Mouse (Mus musculus): ENCODE data around the gene Mrap. TPM values are rescaled to one million over a fixed set of nuclear protein-coding genes. Genes with fewer than 3 reads are reported as not detected.

The Mrap gene
- polyA plus RNA-seq, 1 experiment from 2014 or later, result not detected

- no peak overlapping the region for H3K4me3 ChIP-seq
- no peak overlapping the region for H3K4me2 ChIP-seq
- no peak for ATAC-seq (ENCODE audit: low read depth)
- H3K27me3 ChIP-seq, result no peaks in the 10 kb centered on the region
- H3K27ac ChIP-seq (replicated peaks), result no peak overlapping the region
- no peak overlapping the region for H3K9ac ChIP-seq
- H3K36me3 ChIP-seq, result peaks cover 95% of the 10 kb centered on the region
- no peaks in the 10 kb centered on the region for H3K4me1 ChIP-seq (replicated peaks)
- no peaks in the 10 kb centered on the region for H3K9me3 ChIP-seq
Measured at GRCm38 (mm10) chr16:90794708-90795107, 56.7 kb downstream of the Mrap start.

- H3K4me3 ChIP-seq, result no peak overlapping the region
- H3K4me1 ChIP-seq (replicated peaks), result no peaks in the 10 kb centered on the region
- no peak overlapping the region for H3K27ac ChIP-seq (replicated peaks)
- peaks cover 87% of the 10 kb centered on the region for H3K36me3 ChIP-seq
- ATAC-seq (ENCODE audit: low read depth), result no peak
- no peaks in the 10 kb centered on the region for H3K27me3 ChIP-seq
- no peak overlapping the region for H3K4me2 ChIP-seq
- no peak overlapping the region for H3K9ac ChIP-seq
- H3K9me3 ChIP-seq, result no peaks in the 10 kb centered on the region
- WGBS, result 89% methylated on average over 8 of the region's 8 CpGs
Measured at GRCm38 (mm10) chr16:90798446-90798845, 60.4 kb downstream of the Mrap start.

- Histone ChIP-seq H3K9me3 (no peaks in the 10 kb centered on the region), H3K4me3 (no peak overlapping the region), H3K9ac (no peak overlapping the region), H3K4me1 (replicated peaks) (no peaks in the 10 kb centered on the region), H3K4me2 (no peak overlapping the region), H3K36me3 (peaks cover 86% of the 10 kb centered on the region), H3K27ac (replicated peaks) (no peak overlapping the region), H3K27me3 (no peaks in the 10 kb centered on the region)
- no peak for ATAC-seq (ENCODE audit: low read depth)
- 90% methylated on average over 5 of the region's 5 CpGs for WGBS
Measured at GRCm38 (mm10) chr16:90798848-90799247, 60.8 kb downstream of the Mrap start.

Other genes with a start within 250 kb of the Mrap start
- gene Mis18a, start 10.8 kb upstream of the Mrap start, polyA plus RNA-seq (2015; fragmentation: Nextera tagmentation; extraction: Ambion mirVana), result 22.0 and 22.8 TPM in 2 replicates
- gene Urb1, start 72.2 kb downstream of the Mrap start, polyA plus RNA-seq (2015; fragmentation: Nextera tagmentation; extraction: Ambion mirVana), result 8.8 TPM in 2 replicates
- 1.8 and 2.9 TPM in 2 replicates for gene Eva1c, start 88.5 kb downstream of the Mrap start, polyA plus RNA-seq (2015; fragmentation: Nextera tagmentation; extraction: Ambion mirVana)
- gene Cfap298, start 196.9 kb downstream of the Mrap start, polyA plus RNA-seq (2015; fragmentation: Nextera tagmentation; extraction: Ambion mirVana), result 45.4 and 52.1 TPM in 2 replicates